Mouse (Mus musculus) G1E (cell line): Measurements from ENCODE around the gene Aspn.

Experiments
- CTCF ChIP-seq: IDR thresholded peaks from 2 replicates; pipeline ENCODE4 v1.5.1; 2012; ENCODE audit warnings: low read depth, low read length, inconsistent platforms, mixed read lengths
- GATA2 ChIP-seq: IDR thresholded peaks from 2 replicates; pipeline ENCODE4 v1.6.1; 2012; ENCODE audit warnings: low read depth, low read length, inconsistent platforms, borderline replicate concordance
- POLR2AphosphoS5 ChIP-seq: IDR thresholded peaks from 2 replicates; pipeline ENCODE4 v1.6.1; 2012; ENCODE audit warnings: low read depth, low read length, inconsistent platforms; ENCODE audit not compliant: insufficient replicate concordance

DNA sequence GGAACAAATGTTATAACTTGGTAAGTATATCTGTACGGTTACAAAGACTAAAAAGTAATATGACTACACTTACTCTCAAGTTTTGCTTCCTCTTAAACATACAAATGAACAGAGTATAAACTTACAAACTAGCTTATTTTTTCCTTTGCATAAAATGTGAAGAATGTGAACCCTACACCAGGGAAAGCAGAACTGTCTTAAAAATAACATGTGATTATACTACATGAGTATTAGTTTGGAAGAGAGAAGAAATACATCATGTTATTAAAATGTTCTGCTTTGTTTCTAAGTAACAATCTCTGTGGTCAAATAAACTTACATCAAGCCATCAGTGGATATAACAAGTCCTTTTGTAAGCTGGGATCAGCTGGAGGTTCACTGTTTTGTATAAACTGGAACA lies 5.5 kb upstream of the Aspn start:
- TF ChIP-seq CTCF: no peak
- no peak for TF ChIP-seq POLR2AphosphoS5
- no peak for TF ChIP-seq GATA2
